Mouse (Mus musculus) neural tube, embryonic 10.5 days (tissue): ENCODE results near the gene Akap14.
"Not testable (repeated sequence)": the region's sequence is repeated elsewhere in the genome, so short reads cannot be mapped to it uniquely, and the experiment has no call there.

Experiments
- DNase-seq: peaks from one replicate; pipeline ENCODE4 v3.0.0-alpha.2; 2017; ENCODE audit warnings: low spot score; ENCODE audit errors: extremely low spot score

Akap14 gene

DNA sequence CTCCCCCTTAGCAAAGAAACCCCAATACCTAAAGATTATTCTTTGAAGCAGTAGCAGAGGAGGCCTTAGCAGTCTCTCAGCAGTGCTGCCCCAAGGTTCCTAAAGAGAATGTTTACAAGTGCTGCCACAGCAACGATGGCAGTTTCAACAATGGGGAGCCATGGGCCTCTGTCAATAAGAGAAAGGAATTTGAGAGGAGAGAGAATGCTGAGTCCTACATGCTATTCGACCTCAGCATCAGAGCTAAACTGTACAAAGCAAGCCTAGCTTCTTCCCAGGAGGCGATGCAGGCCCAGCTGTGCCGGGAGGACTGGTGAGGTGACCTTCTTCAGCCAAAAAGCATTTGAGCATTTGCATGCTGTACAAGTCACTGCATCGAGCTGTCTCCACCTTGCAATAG, at the start of gene Akap14:
TSS of gene Akap14 (minus strand) at position 101 of the 400 bp plus-strand sequence.
- DNase-seq: no peak

DNA sequence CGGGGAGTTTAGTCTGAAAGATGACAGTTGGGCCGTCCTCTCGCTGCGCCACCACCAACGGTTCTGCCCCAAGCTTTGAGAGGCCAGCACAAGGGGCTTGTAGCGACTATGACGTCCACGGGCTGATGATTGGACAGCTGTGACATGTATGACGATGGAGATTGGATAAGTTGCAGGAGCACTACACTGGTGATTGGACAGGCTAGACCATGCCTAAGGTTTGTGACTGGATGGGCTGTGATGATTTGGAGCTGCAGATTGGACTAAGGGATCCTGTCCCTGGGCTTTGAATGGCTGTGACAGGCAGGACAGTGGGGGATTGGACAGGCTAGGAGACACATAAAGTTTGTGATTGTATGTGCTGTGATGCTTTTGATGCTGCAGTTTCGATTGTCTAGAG, 42.3 kb upstream of the Akap14 start, which contains the start of gene Gm9:
TSS of gene Gm9 (minus strand) at position 101 of the 400 bp plus-strand sequence.
- no peak for DNase-seq

DNA sequence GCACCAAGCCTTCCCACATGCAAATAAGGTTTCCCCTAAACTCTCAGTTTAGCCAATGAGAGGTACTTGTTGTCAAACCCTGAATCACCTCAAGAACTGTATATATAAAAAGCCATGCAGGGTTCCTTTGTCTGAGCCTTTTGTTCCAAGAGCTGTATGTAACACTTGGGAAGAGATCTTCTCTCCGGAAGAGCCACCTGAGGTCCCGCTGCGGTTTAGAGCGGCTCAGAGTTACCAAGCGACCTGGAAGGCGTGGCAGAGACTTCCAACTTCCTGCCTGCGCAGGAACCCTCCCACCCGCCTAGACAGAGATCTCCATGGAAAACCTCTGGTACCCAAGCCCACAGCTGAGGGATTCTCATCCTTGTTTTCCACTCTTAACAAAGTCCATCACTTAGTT, 30.0 kb upstream of the Akap14 start:
- DNase-seq: no peak

DNA sequence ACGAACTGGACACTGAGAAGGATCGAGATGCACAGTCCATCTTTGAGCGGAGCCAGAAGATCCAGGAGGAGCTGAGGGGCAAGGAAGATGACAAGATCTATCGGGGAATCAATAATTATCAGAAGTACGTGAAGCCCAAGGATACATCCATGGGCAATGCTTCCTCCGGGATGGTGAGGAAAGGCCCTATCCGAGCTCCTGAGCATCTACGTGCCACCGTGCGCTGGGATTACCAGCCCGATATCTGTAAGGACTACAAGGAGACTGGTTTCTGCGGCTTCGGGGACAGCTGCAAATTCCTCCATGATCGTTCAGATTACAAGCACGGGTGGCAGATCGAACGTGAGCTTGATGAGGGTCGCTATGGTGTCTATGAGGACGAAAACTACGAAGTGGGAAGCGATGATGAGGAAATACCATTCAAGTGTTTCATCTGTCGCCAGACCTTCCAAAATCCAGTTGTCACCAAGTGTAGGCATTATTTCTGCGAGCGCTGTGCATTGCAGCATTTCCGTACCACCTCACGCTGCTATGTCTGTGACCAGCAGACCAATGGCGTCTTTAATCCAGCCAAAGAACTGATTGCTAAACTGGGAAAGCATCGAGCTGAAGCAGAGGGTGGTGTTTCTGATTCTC, 23.2 kb upstream of the Akap14 start:
- no peak for DNase-seq

DNA sequence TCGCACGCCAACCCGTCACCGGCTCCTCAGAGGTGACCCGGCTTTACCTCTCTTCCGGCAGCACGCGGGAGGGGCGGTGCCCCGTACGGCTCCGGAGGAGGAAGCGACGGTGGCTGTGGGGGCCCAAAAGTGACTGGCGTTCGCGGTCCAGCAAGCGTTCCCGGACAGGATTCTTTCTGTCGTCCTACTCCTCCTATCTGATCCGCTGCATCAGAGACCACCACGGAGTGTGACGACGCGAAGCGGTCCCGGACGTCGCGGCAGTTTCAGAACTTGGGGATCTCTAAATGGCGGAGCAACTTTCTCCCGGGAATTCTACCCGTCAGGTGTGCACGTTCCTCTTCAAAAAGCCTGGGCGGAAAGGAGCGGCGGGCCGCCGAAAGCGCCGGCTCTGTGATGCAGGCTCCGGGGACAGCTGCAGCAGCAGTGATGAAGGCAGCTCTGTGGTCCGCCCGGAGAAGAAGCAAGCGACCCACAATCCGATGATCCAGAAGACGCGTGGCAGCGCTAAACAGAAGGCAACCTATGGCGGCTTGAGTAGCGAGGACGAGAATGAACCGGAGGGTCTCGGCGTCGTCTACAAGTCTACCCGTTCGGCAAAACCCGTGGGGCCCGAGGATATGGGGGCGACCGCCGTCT, 22.6 kb upstream of the Akap14 start, which contains the start of the genes Ndufa1 and Rnf113a1:
TSS of gene Ndufa1 (minus strand) at position 59 of the 639 bp plus-strand sequence.
TSS of gene Rnf113a1 (plus strand) at position 141 of the 639 bp plus-strand sequence.
- DNase-seq: peak; percentile 74

DNA sequence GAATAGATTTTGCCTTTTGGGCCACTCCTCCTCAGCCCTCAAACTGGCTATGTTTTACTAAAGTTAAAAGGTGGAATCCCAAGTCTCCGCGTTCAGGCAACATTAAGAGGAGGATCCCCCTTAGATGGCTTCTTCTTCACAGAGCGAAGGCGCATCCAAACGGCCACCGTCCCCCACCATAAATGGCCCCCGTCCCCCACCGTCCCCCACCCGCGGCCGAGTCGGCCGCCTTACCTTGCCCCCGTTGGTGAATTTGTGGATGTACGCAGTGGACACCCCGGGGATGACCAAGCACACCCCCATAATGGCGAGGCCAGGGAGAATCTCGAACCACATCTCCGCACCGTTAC, 22.1 kb upstream of the Akap14 start:
- no peak for DNase-seq

DNA sequence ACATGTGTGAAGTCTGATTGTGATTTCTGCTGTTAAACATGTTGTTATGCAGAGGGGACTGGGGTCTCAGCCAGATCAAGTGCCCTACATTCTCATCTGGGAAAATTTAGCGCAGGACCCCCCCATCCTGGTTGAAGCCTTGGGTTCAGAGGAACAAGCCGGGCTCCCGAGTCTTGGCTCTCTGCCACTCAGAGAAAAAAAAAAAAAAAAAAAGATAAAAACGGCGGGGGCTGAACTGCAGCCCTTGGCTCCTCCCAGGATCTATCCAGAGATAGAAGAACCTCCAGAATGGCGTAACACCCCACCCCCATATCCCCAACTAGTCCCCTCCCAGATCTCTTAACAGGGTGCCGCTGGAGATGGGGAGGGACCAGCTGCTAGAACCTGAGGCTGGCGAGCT, 15.8 kb upstream of the Akap14 start:
- DNase-seq: not testable (repeated sequence)

DNA sequence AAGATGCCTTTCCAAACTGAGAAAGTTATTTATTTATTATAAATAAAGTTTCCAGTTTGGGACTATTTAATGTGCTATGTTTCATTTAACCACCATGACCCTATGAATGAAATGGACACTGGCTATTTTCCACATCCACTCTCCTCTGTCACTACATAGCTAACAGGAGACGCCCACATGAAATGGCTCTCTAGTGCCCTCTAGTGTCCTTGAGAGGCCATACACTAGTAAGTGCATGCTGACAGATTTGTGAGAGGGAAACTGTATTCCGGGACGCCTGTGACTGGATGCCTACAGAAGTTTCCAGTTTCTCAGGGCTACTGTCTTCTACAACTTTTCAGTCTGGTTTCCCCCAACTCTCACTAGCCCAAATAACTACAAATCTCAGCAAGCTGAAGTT, 1.6 kb downstream of the Akap14 start:
- no peak for DNase-seq

DNA sequence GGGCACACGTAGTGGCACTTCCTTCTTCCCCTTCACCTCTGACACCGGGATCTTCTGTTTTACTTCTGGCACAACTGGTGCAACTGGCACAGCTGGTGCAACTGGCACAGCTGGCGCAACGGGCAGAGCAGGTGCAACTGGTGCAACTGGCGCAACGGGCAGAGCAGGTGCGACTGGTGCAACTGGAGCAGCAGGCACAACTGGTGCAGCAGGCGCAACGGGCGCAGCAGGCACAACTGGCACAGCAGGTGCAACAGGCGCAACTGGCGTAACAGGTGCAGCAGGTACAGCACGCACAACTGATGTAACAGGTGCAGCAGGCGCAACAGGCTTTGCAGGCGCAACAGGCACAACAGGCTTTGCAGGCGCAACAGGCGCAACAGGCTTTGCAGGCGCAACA, 5.5 kb downstream of the Akap14 start:
- no peak for DNase-seq

DNA sequence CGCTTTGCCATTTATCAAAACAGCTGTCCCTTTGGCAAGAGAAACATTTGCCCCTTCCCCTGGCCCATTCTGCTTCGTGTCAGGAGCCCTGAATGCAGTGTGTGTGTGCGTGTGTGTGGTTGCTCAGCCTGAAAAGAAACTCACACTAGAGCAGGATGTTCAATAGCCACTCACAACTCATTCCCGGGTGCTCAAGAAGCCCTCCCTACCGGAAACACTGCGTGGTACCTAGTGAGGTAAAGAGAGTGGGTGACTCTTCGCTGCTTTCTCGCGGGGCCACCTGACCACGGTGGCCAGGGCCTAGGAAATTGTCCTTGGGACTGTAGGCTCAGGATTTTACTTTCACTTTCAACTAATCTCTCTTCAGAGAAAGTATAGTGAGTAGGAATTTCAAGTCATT, 7.5 kb downstream of the Akap14 start:
- DNase-seq: no peak

DNA sequence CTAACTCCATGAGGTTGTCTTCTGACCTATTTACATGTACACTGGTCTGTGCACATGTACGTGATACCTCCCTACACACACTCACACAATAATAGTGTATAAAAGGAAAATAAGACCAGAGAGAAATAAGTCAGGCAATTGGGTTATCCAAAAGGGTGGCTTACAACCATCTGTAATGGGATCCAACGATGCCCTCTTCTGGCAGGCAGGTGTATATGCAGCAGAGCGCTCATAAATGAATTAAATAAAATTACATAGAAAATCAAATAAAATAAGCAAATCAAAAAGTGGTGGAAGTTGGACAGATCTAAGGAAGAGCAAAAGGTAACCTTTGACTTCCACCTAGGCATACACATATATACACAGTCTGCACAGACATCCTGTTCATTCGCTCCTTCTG, 10.8 kb downstream of the Akap14 start:
- DNase-seq: no peak

DNA sequence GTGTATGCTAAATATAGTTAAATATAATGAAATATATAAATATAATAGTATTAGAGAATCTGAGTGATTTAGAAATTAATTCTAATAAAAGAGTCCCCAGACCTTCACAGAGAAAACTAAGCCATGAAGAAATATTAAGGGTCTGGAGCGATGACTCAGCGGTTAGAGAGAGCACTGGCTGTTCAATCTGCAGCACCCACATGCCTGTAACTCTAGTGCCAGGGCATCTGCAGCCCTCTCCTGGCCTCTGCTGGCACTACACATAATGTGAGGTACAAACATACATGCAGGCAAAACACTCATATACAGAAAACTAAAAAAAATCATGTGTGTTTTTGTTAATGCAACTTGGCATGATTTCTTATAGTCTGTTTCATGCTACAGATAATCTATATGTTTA, 23.7 kb downstream of the Akap14 start:
- DNase-seq: no peak

DNA sequence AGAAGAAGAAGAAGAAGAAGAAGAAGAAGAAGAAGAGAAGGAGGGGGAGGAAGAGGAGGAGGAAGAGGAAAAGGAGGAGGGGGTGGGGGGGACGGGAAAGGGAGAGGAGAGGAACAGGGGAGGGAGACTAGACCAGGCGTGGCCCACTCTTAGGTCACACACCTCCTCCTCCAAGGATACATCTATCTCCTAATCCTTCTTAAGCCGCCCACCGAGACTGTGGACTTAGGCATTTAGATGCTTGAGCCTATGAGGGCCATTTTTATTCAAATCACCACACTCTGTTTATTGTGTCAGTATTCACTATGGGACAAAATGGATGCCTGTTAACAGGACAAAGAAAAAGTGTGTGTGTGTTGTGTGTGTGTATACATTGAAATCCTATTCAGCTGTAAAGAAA, 24.1 kb downstream of the Akap14 start:
- not testable (repeated sequence) for DNase-seq

DNA sequence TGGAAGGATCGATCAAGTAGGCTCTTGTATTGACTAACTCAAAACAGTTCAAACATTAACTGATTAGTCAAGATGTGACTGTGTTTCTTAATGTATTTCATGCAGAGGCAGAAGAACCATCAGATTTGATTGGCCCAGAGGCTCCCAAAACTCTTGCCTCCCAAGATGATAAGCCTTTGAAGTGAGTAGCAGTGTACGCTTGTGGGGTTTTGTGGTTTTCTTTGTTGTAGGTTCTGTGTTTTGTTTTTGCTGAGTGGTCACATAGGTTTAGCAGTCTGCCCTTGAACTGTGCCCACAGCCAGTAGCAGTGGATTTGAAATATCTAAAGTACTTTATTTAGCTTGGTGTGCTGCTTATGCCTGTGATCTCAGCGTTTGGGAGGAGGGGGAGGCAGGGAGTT, 26.9 kb downstream of the Akap14 start:
- no peak for DNase-seq

DNA sequence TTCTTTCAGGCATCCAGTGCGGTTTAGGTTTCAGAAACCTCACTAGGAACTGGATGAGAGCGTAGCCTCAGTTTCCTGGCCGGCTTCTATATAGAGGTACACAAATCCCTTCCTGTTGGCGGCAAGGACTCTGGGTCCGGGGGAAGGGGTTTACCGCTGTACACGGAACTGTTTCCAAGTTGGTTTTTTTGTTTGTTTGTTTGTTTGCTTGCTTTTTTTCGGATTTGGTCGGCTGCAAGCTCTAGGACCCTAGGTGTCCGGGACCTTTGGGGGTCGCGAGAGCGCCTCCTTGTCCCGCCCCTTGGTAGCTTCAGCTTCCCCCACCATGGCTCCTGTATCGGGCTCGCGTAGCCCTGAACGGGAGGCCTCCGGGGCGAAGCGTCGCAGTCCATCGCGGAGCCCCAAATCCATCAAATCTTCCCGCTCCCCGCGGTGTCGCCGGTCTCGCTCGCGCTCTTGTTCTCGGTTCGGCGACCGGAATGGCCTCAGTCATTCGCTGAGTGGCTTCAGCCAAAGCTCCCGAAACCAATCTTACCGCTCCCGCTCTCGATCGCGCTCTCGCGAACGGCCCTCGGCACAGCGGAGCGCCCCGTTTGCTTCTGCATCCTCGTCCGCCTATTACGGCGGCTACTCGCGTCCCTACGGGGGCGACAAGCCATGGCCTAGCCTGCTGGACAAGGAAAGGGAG, 41.8 kb downstream of the Akap14 start, which contains the start of gene Nkap:
TSS of gene Nkap (plus strand) at position 125 of the 688 bp plus-strand sequence.
- peak; percentile 76 for DNase-seq

DNA sequence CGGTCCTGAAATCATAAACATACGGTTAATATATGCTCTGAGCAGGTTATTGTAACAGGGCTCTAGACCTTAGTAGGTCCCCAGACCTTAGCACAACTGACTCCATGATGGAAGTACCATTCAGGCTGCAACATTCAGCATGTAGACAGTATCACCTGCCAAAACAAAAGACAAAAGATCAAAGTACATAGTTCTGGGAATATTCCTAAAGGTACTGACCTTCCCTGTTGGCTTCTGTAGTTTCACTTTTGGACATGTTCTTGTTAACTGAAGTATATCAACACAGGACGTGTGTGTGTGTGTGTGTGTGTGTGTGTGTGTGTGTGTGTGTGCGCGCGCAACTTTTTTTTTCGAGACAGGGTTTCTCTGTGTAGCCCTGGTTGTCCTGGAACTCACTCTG, 43.1 kb downstream of the Akap14 start:
- DNase-seq: no peak

DNA sequence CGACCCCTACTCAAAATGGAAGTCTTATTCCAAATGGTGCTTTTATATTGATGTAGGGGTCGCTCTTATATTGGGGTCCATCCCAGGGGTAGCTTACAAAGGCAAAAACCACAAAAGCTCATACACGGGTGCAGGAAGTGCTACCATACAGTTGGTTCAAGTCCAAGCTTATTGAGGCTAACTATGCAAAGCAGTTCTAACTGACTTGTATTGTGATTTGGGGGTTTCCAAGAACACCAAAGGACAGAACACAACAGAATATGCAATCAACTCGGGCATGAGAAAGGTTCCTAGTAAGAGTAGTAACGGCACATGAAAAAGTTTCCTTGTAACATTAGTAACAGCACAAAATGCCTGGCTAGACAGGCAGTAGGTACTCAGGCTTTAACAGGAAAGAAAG, 48.4 kb downstream of the Akap14 start:
- no peak for DNase-seq

DNA sequence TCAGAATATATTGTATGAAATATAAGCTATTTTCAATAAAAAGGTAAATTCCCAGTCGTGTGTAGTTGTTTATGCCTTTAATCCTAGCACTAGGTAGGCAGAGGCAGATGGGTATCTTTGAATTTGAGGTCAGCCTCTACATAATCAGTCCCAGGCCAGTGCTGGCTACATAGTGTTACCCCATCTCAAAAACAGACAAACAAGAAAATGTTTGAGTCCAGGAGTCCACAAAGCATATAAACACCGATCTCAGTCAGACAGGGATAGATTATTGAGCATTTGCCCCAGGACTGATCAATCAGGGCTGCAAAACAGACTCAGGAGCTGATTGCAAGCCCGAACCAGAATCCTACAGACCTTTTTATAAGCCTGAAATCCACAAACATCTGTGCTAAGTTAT, 49.1 kb downstream of the Akap14 start:
- no peak for DNase-seq

DNA sequence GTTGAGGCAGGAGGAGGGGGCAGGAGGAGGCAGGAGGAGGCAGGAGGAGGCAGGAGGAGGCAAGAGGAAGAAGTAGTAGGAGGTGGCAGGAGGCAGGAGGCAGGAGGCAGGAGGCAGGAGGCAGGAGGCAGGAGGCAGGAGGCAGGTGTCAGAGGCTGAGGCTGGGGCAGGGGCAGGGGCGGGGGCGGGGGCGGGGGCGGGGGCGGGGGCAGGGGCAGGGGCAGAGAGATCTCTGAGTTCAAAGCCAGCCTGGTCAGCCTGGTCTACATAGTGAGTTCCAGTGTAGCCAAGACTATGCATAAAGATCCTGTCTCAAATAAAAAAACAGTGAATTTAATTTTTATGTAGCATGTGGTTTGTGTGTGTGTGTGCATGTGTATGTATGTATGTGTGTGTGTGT, 51.6 kb downstream of the Akap14 start:
- no peak for DNase-seq

DNA sequence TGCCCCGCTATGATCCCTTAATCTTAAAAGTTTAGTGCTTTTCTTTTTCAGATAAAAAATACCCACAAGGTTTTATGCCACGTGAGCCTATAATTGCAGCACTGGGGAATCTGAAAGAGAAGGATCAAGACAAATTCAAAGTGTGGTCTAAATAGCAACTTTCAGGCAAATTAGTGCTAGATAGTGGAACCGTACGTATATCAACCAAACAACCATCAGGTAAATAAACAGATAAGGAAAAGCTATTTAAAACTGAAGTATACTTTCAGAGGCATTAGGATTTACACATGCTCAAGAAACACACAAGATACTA, 57.8 kb downstream of the Akap14 start:
- no peak for DNase-seq

DNA sequence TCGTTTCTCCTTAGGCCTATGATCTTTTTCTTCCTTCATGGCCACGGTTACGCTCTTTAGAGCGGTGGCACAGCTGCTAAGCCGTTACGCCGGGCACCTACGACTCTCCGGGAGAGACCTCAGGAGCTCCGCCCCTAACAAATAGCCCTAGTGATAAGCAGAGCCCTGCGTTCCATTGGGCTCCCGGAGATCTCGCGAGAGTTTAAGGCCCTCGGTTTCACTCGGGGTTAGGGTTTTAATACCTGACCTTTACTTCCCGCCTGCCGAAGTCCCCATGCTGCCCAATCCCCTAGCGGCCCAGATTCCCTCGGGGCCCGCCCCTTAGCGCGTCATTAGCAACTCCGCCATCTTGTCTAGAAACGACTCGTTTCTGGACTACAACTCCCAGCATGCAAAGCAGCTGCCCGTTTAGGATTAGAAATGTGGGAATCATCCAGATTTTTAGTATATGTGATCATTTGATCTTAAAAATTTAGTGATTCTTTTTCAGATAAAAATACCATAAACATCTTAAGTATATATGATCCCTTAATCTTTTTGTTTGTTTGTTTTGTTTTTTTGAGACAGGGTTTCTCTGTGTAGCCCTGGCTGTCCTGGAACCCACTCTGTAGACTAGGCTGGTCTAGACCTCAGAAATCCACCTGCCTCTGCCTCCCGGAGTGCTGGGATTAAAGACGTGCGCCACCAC, 58.3 kb downstream of the Akap14 start, which contains the start of gene Upf3b:
TSS of gene Upf3b (minus strand) at position 130 of the 688 bp plus-strand sequence.
- DNase-seq: peak; percentile 83
